Mouse (Mus musculus) small intestine, adult 2 months (tissue): ENCODE data around the gene Jup.

ENCODE experiments used
- CTCF ChIP-seq: fragments of 200-500 bp; IDR thresholded peaks from 2 replicates; pipeline ENCODE4 v1.5.1; 2012; ENCODE audit warnings: low read depth, mild to moderate bottlenecking, control low read depth, inconsistent platforms, low read length, moderate library complexity, mixed read lengths; ENCODE audit not compliant: insufficient replicate concordance, insufficient read length; ENCODE audit errors: extremely low read depth
- POLR2A ChIP-seq: fragments of 200-500 bp; IDR thresholded peaks from 2 replicates; pipeline ENCODE4 v1.6.1; 2012; ENCODE audit warnings: low read depth, mild to moderate bottlenecking, control low read depth, inconsistent platforms, low read length, moderate library complexity

DNA sequence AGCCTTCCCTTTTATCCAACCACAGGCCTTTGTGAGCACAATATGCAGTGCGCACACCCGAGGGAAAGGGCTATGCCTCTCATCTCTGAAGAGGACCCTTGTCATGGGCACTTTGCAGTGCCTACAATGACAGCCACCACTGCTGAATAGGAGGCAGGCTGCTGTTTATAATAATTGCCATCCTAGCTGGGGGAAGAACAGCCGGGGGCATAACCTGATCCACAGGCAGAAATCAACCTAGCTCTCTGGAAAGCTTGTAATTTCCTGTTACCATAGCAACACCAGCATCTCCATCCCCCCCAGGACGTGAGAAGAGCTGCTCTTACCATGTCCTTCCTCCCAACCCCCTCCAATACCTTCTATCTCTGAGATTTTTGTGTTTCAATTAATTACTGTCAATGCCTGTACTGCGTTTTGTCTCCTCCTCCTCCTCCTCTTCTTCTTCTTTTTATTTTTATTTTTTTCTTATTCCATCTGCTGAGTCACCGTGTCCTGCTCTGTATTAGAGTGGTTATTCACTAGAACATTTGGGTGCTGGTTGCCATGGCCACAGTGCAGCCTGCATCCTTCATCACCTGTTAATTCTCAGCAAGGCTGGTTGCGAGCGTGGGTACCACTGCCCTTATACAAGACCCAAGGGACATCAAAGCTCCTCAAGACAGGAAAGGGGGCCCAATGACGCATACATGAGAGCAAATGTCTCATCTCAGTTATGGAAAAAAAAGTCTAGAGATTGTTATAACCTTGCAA, 64.6 kb downstream of the Jup start:
- TF ChIP-seq CTCF (no peak), POLR2A (no peak)
